Mouse (Mus musculus): ENCODE measurements around the gene Nmral1. TPM values are rescaled to one million over a fixed set of nuclear protein-coding genes. Genes with fewer than 3 reads are reported as not detected.
A peak's percentile ranks its signal among the peaks of the same experiment; 100 is the strongest.
"Not testable (repeated sequence)": the region's sequence is repeated elsewhere in the genome, so short reads cannot be mapped to it uniquely, and the experiment has no call there.

The Nmral1 gene
- total RNA-seq, 2 experiments from 2014 or later, result 80.1 to 81.5 TPM

DNA sequence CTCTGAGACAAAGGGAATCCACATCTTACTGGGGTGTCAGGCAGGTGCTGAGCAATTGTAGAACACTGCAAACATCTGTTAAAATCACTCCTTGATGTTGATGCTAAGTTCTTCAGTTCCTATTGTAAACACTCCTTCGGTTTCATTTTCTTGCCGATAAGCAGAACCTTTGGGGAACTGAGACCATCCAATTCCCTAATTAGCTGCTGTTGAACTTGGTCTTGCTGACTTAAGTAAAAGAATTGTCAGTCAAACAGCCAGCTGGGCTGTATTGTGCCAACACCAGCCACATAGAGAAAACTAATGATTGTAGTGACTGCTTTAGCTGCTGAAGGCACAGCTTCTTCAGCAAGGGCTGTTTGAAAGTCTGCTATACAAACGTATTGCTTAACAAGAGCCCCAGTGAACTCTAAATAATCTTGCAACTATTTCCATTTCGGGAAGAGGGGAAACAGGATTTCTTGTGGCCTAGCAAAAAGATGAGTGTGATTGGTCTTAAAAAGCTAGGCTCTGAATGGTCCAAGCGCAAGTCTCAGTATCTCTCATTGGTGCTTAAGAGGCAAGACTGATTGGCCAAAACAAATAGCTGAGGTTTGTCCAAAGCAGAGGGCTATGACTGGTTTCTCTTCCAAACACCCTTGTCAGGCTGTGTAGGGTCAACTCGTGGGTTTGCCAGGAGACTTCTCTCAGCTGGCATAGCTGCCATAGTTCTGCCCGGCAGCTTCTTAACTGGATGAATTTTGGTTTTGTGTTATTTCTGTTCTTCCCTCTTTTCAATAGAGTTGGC lies 3.2 kb upstream of the Nmral1 start:
- no peak for ATAC-seq (replicated peaks; ENCODE audit: low FRiP score, low TSS enrichment, poor library complexity, severe bottlenecking)

DNA sequence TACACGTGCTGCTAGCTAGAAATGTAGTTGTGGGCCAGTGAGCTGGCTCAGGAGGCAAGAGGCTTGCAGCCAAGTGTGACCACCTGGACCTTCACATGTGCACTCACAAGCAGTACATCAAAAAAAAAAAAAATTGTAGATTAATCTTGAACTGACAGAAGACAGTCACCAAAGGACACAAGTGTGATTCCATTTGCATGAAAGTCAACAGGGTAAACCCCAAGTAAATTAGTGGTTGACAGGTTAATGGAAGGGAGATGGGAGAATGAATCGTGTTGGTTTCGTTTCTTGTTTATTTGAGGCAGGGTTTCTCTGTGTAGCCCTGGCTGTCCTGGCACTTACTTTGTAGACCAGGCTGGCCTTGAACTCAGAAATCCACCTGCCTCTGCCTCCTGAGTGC lies 1.3 kb downstream of the Nmral1 start:
- no peak for ATAC-seq (replicated peaks; ENCODE audit: low FRiP score, low TSS enrichment, poor library complexity, severe bottlenecking)

DNA sequence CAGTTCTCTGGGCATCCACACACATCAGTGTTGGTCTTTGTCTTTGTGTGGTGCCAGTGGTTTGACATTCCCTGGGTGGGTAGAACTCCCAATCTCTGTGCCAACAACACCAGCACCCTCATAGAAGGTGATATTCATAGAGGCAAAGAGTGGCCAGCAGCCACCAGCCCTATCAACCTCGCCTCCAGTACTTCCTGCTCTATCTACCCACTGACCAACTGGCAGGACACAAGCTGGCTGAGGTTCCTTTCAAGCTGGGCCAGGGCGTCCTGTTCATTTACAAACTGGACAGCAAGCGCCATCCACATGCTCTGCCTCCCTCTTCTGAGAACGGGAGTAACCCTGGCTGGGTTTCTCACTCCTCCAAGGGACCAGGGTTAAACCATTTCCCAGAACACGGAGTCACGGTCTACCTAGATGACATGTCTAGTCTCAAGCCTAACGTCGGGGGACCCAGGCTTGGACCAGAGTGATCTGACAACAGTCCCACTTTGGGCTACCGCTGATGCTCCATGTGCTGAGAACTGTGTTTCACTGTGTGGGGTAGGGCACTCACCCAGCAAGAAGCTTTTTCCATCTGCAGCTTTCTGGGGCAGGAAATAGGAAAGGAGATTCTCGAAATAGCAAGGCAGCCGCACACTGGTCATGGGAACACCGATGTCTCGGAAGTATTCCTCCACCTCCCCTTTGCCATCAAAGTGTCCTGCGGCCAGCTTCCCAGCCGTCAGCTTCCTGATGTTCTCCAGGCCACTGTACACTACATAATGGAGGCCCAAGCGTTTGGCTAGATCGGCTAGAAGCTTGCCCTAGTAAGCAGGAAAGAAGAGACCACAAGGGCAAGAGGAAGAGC lies 5.1 kb downstream of the Nmral1 start:
- no peak for ATAC-seq (replicated peaks; ENCODE audit: low FRiP score, low TSS enrichment, poor library complexity, severe bottlenecking)

DNA sequence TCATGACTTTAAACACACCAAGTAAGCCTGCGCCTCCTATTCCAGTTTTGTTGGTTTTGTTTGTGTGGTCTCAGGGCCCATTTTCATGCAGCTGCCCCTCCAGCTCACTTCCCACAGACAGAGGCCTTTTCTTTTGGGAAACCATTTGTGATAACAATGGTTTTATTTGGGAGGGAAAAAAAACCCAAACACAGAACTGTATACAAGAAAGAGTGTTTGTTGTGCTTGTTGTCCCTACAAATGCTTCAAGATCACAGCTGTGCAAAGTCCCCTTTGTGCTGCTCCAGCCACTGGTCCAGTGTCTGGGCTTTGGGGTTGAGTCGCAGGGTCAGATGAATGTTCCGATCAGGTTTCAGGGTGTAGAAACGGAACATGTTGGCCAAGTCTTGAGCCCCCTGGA lies 8.0 kb downstream of the Nmral1 start:
- ATAC-seq (replicated peaks; ENCODE audit: low FRiP score, low TSS enrichment, poor library complexity, severe bottlenecking), result no peak

DNA sequence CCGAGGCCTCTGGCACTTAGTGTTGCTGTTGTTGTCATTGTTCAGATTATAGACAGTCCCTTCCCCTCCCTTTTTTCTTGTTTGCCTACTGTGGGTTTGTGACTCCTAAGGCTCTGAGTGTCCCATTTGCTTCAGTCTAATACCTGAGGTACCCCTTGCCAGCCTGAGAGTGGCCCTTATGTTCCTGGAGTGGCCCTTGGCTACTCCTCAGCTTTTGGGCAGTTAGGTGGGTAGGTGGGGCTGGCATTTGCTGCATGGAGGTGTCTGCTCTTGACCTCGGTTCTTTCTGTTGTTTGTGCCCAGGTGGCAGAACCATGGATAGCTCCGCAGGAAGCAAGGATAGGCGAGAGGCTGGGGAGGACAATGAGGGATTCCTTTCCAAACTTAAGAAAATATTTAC lies 13.6 kb downstream of the Nmral1 start:
- ATAC-seq (replicated peaks; ENCODE audit: low FRiP score, low TSS enrichment, poor library complexity, severe bottlenecking), result no peak

DNA sequence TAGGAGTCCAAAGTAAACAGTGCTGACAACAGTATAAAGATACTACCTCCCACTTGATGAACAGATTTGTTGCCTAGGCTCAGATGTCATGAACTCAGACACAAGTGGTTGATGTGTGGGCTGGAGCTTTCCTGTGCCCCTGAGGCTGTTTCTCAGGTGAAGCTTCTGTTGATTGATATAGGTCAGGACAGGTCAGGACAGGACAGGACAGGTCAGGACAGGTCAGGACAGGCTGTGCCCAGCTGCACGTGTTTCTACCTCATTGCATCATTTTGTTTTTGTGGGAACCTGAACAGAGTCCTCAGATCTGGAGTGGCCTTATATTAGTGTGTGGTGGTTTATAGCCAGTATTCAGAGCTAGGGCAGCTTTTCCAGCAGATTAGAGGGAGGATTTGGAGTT lies 16.5 kb downstream of the Nmral1 start:
- no peak for ATAC-seq (replicated peaks; ENCODE audit: low FRiP score, low TSS enrichment, poor library complexity, severe bottlenecking)

DNA sequence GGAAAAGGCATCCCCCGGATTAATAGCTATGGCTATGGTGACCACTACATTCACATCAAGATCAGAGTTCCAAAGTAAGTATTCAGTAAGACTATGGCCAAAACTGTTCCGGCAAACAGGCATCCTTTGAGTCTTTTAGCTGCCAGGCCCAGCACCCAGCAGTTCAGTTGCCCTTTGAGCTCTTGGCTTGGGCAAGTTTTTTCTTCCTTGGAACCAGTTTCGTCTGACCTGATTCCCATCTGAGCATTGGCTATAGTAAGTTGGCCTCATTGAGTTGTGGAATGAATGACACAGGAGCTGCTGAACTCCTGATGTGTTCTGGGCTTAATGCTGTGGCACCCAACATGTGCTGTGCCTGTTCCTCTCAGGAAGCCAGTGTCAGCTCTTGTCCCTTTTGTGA lies 17.9 kb downstream of the Nmral1 start:
- ATAC-seq (replicated peaks; ENCODE audit: low FRiP score, low TSS enrichment, poor library complexity, severe bottlenecking), result no peak

DNA sequence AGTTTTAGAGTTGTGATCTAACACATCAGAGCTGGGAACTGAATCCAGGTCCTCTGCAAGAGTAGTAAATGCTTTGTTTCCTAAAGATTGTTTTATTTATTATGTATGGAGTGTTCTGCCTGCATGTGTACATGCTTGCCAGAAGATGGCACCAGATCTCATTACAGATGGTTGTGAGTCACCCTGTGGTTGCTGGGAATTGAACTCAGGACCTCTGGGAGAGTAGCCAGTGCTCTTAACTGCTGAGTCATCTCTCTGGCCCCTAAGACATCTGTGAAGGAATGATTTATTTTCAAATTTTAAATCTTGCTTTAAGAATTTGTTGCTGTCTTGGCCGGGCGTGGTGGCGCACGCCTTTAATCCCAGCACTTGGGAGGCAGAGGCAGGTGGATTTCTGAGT lies 29.8 kb downstream of the Nmral1 start:
- not testable (repeated sequence) for ATAC-seq (replicated peaks; ENCODE audit: low FRiP score, low TSS enrichment, poor library complexity, severe bottlenecking)

DNA sequence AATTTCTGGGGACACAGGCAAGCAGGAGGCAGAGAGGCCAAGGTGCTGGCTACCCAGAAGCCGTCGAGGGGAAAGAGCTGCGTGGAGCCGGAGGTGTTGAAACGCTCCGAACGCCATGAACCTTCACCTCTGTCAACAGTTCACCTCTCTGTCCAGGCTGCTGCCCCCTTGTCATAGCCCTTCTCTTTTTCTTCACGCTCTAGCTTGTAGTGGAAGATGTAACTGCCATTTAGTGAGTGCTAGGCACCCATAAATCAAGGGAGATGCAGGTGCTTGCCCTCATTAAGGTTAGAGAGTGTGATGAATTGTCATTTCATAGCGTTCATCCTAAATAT lies 34.7 kb downstream of the Nmral1 start:
- ATAC-seq (replicated peaks; ENCODE audit: low FRiP score, low TSS enrichment, poor library complexity, severe bottlenecking), result peak; percentile 7; the same call in 1 of the 2 replicates

DNA sequence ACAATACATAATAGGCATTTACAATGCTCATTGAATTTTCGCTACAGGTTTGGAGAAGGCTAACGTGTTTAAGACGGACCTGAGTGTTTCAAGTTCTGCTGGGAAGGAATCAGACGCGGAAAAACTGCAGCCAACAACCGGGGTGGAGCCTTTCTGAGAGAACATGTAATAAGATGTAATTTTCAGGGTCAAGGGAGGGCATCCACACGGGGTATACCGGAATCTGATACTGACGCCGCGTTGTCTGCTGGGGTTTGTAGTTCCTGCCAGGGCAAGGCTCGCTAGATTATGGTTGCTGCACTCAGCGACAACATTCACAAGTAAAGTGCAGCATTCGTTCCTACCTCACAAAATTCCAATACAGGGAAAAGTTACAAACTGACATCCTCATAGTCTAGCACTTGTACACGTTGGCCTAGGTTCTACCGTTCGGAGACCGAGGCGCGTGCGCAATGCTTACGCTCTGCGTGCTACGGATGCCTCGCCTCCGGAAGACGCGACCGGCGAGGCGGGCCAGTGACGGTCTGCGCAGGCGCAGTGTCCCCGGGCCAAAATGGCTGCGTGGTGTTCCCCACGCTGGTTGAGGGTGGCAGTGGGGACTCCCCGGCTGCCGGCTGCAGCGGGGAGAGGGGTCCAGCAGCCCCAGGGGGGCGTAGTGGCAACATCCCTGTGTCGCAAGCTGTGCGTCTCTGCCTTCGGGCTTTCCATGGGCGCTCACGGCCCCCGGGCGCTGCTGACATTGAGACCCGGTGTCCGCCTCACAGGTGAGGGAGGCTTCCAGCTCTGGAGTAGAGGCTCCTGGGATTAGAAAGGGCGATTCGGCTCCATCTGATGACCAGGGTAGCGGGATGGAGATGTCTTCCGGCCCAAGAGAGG lies 35.3 kb downstream of the Nmral1 start:
- peak; percentile 72 for ATAC-seq (replicated peaks; ENCODE audit: low FRiP score, low TSS enrichment, poor library complexity, severe bottlenecking)

DNA sequence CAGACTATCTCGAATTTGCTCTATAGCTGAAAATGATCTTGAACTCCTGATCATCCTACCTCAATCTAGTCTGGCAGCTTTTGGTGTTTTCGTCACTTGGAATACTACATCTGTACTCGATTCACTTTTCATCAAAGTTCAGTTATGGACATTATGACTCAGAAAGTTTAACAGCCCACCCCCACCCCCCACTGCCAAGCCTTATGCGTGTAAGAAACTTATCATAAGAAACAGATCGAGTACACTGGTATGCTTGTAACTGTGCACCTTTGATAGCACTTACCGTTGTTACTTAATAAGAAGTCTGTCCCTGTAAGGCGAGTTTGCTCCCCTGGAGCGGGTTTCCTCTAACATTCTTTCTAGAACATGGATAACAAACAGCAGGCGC lies 36.0 kb downstream of the Nmral1 start:
- peak; percentile 43 for ATAC-seq (replicated peaks; ENCODE audit: low FRiP score, low TSS enrichment, poor library complexity, severe bottlenecking)

DNA sequence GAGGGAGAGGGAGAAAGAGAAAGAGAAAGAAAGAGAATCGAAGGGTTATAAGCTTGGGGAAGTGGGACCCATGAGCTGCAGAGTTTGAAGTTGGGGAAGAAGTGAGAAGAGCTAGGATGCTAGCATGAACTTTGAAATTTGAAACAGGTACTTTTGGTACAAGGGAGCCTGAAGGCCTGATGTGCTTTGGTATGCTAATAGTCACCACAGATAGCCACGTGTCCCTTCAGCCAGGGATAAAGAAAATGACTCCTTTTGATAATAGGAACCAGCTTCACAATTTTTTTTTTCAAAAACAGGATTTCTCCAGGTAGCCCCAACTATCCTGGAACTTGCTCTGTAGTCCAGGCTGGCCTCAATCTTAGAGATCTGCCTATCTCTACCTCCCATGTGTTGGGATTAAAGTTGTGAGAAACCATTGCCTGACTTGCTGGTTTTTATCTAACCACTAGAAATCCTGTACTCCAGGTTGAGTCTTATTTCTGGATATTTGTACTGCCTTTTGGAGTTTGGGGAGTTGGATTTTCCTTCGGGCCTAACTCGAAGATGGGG lies 36.5 kb downstream of the Nmral1 start:
- no peak for ATAC-seq (replicated peaks; ENCODE audit: low FRiP score, low TSS enrichment, poor library complexity, severe bottlenecking)

DNA sequence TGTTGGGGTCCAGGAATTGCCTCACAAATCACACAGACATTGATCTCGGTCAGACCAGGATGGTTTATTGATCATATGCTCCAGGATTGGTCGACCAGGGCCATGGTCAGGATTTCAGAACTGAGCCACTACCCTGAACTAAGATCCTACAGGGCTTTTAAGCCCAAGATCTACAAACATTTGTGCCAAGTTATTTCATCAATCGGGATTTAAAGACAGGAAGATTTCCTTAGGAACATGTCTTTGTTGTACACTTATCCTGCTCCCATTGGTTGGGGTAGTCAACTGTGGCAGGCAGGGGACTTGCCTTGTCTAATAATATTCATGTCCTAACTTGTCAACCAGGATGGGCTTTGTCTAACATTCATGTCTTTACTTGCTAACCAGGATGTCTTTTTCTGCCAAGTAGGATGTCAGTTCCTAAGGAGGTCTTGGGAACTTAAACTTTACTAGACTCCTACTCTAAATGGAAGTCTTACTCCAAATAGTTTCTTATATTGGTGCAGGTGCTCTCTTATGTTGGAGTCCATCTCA lies 38.2 kb downstream of the Nmral1 start:
- ATAC-seq (replicated peaks; ENCODE audit: low FRiP score, low TSS enrichment, poor library complexity, severe bottlenecking), result not testable (repeated sequence)

DNA sequence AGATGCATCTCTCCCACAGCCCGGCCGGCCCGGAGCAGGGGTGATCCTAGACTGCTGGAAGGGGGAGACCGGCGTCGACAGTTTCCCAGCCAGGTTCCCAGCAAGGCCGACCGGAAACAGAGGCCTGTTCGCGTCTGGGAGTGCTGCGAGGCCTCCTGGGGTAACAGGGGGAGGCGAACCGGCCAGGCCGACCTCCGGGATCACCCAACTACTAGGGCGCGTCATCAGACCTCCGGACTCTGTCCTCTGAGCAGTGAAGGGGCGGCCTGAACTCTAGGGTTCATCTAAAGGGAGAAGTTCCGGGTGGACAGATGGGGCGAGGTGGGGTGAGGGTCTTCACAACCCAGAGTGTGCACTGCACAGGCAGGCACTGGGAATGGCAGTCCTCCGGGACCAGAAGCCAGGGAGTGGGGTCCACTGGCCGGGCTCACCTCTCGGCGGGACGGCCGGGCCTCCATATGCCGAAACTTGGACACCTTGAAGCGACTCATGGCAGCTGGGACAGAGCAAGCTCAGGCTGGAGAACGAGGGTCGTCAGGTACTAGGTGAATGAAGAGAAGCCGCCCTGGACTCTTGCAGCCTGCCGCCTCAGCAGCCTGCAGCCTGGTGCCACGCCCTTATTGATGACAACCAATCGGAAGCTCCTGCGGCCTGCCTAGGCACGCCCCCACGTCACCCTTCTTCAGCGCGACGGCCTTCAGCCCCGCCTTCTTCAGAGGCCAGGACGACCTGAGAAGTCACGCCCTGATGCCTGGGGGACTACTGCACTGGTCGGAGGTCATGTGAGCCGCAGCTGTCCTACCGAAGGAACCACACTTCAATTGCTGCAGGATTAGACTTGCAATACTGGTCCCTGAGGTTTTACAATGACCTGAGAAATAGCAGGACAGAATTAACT lies 39.8 kb downstream of the Nmral1 start, which contains the start of gene Coro7:
Coro7 (minus strand) TSS at position 657 of the 898 bp plus-strand sequence.
- ATAC-seq (replicated peaks; ENCODE audit: low FRiP score, low TSS enrichment, poor library complexity, severe bottlenecking), result peak; percentile 85

DNA sequence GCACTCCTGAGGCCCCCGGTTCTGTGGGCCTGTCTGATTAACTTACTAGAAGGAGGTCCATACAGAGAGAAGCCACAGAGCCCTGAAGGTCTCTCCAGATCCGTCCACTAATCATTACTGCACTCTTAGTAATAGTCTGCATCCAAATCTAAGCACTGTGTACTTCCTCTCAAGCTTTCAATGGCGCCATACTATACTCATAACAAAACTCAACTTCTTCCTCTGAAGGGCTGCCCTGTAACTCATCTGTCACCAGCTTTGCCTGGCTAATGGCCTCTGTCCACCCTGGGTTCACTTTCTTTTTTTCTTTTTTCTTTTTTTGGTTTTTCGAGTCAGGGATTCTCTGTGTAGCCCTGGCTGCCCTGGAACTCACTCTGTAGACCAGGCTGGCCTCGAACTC lies 41.1 kb downstream of the Nmral1 start:
- no peak for ATAC-seq (replicated peaks; ENCODE audit: low FRiP score, low TSS enrichment, poor library complexity, severe bottlenecking)

DNA sequence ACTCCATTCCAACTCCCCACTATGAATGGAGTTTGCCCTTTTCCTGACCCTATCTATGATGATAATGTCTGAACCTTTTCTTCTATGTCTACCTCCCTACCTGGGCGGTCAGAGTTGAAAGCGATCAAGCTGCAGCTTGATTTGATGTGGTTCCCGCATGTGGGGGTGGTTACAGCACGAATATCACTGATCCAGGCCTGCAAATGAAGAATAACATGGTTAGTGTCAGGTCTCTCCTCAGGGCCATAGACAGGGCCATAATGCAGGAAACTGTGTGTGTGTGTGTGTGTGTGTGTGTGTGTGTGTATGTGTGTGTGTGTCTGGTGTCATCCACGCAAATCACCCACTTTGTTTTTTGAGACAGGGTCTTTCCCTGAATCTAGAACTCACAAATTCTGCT lies 42.3 kb downstream of the Nmral1 start:
- ATAC-seq (replicated peaks; ENCODE audit: low FRiP score, low TSS enrichment, poor library complexity, severe bottlenecking), result no peak

DNA sequence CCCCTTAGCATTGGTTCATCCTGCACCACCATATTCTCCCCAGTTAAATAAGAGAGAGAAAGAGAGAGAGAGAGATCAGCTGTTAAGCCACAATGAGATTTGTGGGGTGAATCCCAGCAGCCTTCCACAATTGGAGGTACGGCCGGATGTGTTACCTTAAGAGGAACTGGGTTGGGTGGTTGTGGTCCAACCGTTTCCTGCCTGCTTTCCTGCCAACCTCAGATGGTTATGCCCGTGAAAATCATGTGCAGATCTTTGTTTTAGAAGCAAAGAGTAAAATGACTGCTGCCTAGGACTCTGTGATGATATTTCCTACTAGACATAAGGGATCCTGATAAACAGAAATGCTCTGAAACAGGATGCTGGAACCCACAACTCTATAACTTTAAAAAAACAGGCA lies 45.1 kb downstream of the Nmral1 start:
- peak; percentile 28; the same call in 1 of the 2 replicates for ATAC-seq (replicated peaks; ENCODE audit: low FRiP score, low TSS enrichment, poor library complexity, severe bottlenecking)

DNA sequence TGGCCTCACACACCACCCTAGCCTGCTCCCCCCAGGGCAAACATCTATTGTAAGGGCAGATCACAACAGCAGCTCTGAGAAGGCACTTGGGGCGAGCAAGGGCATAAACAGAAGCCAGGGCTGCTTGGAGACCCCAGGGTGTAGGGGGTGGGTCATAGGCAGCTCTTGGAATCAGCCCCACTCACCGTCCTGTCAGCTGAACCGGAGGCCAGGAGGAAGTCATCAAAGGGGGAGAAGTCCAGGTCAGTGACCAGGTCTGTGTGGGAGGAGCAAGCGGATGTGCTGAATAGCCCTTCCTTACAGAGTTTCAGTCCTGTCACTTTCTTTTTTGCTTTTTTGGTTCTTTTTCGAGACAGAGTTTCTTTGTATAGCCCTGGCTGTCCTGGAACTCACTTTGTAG lies 48.8 kb downstream of the Nmral1 start:
- no peak for ATAC-seq (replicated peaks; ENCODE audit: low FRiP score, low TSS enrichment, poor library complexity, severe bottlenecking)

Data from megakaryocyte-erythroid progenitor cell, adult 5-6 weeks (primary cell).